Mouse (Mus musculus): ENCODE data around the gene Hs6st3.

DNA sequence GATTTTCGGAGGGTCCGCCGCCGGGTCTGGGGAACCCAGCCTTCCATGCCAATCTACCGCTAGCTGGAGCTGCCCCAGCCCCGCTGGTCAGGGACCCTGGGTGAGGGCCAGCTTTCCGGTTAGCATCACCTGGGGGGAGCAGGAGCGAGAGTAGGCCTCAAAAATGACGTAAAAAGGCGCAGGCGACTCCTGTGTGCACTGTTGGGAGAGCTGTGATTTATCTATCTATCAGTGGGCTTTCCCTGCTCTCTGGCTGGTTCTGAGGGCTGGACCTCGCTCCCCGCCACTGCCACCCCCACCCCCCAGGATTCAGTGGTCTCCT lies 38.6 kb upstream of the Hs6st3 start:
- TF ChIP-seq CTCF (IDR thresholded peaks at IDR 0.05; ENCODE audit: low read depth, low read length) (no peak), POLR2A (IDR thresholded peaks at IDR 0.05; ENCODE audit: insufficient read depth, low read length) (no peak)

All from ES-Bruce4 (cell line).